Mouse (Mus musculus) heart, postnatal 0 days (tissue): ENCODE data around the gene Intu.

ENCODE experiments used
- CTCF ChIP-seq: IDR thresholded peaks from 2 replicates; pipeline ENCODE4 v1.5.1; 2016; ENCODE audit warnings: antibody characterized with exemption, control low read depth, low read depth
- EP300 ChIP-seq: IDR thresholded peaks from 2 replicates; pipeline ENCODE4 v1.6.1; 2016; ENCODE audit warnings: antibody characterized with exemption, low read depth

DNA sequence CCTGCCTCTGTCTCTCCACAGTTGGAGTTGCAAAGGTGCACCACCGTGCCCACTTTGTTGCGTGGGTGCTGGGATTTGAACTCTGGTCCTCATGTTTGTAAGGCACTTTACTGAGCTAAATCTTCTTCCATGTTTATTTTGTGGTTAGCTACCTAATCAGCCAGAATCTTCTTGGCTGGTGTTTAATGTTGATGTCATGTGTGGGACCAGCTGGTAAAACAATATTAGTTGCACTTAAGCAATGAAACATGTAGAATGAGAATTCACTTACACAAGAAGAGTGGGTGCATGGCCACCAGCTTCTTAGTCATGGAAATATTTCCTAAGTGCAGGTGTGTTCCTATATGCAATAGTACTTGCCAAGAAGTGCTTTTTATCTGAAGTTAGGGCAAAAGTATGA is 164.1 kb downstream of the Intu start:
- TF ChIP-seq CTCF: no peak
- no peak for TF ChIP-seq EP300
